Mouse (Mus musculus): ENCODE results near the gene Atf3.

Gene Atf3

GRCm38 (mm10) chr1:191217939-191218338 is at the start of gene Atf3:
Gene Atf3, minus strand, starts transcription at chr1:191218039.
- no peak for DNase-seq (ENCODE audit: low spot score in 2 of 2)

GRCm38 (mm10) chr1:191267162-191267561 is 49.3 kb upstream of the Atf3 start:
- DNase-seq (ENCODE audit: low spot score in 2 of 2): no peak

- DNase-seq (ENCODE audit: low spot score in 2 of 2): no peak
Measured at GRCm38 (mm10) chr1:191263471-191263870, 45.6 kb upstream of the Atf3 start.

- no peak for DNase-seq (ENCODE audit: low spot score in 2 of 2)
Measured at GRCm38 (mm10) chr1:191261861-191262260, 44.0 kb upstream of the Atf3 start.

- DNase-seq (ENCODE audit: low spot score in 2 of 2): no peak
Measured at GRCm38 (mm10) chr1:191259661-191260060, 41.8 kb upstream of the Atf3 start.

- no peak for DNase-seq (ENCODE audit: low spot score in 2 of 2)
Measured at GRCm38 (mm10) chr1:191259121-191259520, 41.3 kb upstream of the Atf3 start.

GRCm38 (mm10) chr1:191258521-191258920 is 40.7 kb upstream of the Atf3 start:
- DNase-seq (ENCODE audit: low spot score in 2 of 2): no peak

GRCm38 (mm10) chr1:191257981-191258380 is 40.1 kb upstream of the Atf3 start:
- no peak for DNase-seq (ENCODE audit: low spot score in 2 of 2)

GRCm38 (mm10) chr1:191257351-191257771 is 39.5 kb upstream of the Atf3 start:
- DNase-seq (ENCODE audit: low spot score in 2 of 2): no peak

GRCm38 (mm10) chr1:191256566-191257350 is 38.9 kb upstream of the Atf3 start:
- no peak for DNase-seq (ENCODE audit: low spot score in 2 of 2)

- no peak for DNase-seq (ENCODE audit: low spot score in 2 of 2)
Measured at GRCm38 (mm10) chr1:191256134-191256533, 38.3 kb upstream of the Atf3 start.

- DNase-seq (ENCODE audit: low spot score in 2 of 2): no peak
Measured at GRCm38 (mm10) chr1:191254448-191254847, 36.6 kb upstream of the Atf3 start.

- no peak for DNase-seq (ENCODE audit: low spot score in 2 of 2)
Measured at GRCm38 (mm10) chr1:191253636-191254035, 35.8 kb upstream of the Atf3 start.

- DNase-seq (ENCODE audit: low spot score in 2 of 2): no peak
Measured at GRCm38 (mm10) chr1:191249975-191250374, 32.1 kb upstream of the Atf3 start.

GRCm38 (mm10) chr1:191248423-191248822 is 30.6 kb upstream of the Atf3 start:
- no peak for DNase-seq (ENCODE audit: low spot score in 2 of 2)

GRCm38 (mm10) chr1:191247561-191247960 is 29.7 kb upstream of the Atf3 start:
- DNase-seq (ENCODE audit: low spot score in 2 of 2): no peak

GRCm38 (mm10) chr1:191243855-191244254 is 26.0 kb upstream of the Atf3 start:
- DNase-seq (ENCODE audit: low spot score in 2 of 2): no peak

GRCm38 (mm10) chr1:191242065-191242698 is 24.3 kb upstream of the Atf3 start:
- no peak for DNase-seq (ENCODE audit: low spot score in 2 of 2)

- no peak for DNase-seq (ENCODE audit: low spot score in 2 of 2)
Measured at GRCm38 (mm10) chr1:191241574-191241973, 23.7 kb upstream of the Atf3 start.

GRCm38 (mm10) chr1:191239602-191240001 is 21.8 kb upstream of the Atf3 start:
- DNase-seq (ENCODE audit: low spot score in 2 of 2): no peak

GRCm38 (mm10) chr1:191235788-191236542 is 18.1 kb upstream of the Atf3 start:
- no peak for DNase-seq (ENCODE audit: low spot score in 2 of 2)

- no peak for DNase-seq (ENCODE audit: low spot score in 2 of 2)
Measured at GRCm38 (mm10) chr1:191234837-191235236, 17.0 kb upstream of the Atf3 start.
